ENCODE assay signal across 25 mouse cellular contexts in the genomic region with DNA sequence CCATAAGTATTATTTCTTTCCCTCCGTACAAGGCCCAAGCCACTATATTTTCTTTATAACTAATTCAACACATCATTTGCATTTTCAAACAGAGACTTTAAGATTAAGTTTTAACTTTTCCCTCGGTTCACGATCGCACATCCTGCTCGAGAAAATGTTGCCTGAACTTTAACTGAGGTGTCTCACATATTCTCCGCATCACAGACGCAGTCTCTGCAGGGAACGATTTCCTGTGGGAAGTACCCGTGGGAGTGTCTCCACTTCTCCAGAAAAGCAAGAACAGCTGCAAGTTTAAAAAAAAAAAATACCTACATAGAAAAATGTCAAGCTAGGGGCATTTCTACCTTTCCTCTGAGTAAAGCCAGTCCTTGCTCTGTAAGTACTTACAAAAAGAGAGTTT.
DNase-seq lines count a peak whose midpoint lies in the region; ATAC-seq and TF ChIP-seq lines count a peak whose summit lies in the region.
"Had no signal": no experiment of that assay in that cellular context is flagged by ENCODE, and none has a peak within 500 bp of the region (broad histone marks: within the 10 kb centered on the region; RNA-seq: fewer than 3 reads in every experiment).

No protein-coding gene starts in this region.

- no peak overlapping the region for H3K9ac ChIP-seq in limb, embryonic 14.5 days (ENCODE audit: low read depth, low read length, severe bottlenecking)
- H3K9ac ChIP-seq: embryonic facial prominence, embryonic 13.5 days; forebrain, embryonic 13.5 days; hindbrain, embryonic 12.5 days; hindbrain, embryonic 15.5 days had no signal

- no peak overlapping the region for H3K4me3 ChIP-seq in limb, embryonic 14.5 days (replicated peaks; ENCODE audit: low read length)
- H3K4me3 ChIP-seq: embryonic facial prominence, embryonic 13.5 days; forebrain, embryonic 10.5 days; forebrain, embryonic 13.5 days; gastrocnemius, adult 2 months; hindbrain, embryonic 12.5 days; hindbrain, embryonic 15.5 days had no signal

- TF ChIP-seq POLR2A in limb, embryonic 14.5 days (IDR thresholded peaks at IDR 0.05; ENCODE audit: borderline replicate concordance, extremely low read depth, insufficient read depth, insufficient read length): no peak

- no peaks in the 10 kb centered on the region for H3K36me3 ChIP-seq in limb, embryonic 14.5 days (ENCODE audit: control insufficient read depth, insufficient read depth, low read length)
- H3K36me3 ChIP-seq: embryonic facial prominence, embryonic 13.5 days; forebrain, embryonic 10.5 days; hindbrain, embryonic 12.5 days; hindbrain, embryonic 15.5 days had no signal

- H3K27ac ChIP-seq in limb, embryonic 14.5 days (replicated peaks; ENCODE audit: low read depth, low read length): no peak overlapping the region
- H3K27ac ChIP-seq: embryonic facial prominence, embryonic 13.5 days; forebrain, embryonic 10.5 days; forebrain, embryonic 13.5 days; gastrocnemius, adult 2 months; hindbrain, embryonic 12.5 days; hindbrain, embryonic 15.5 days had no signal

- H3K9me3 ChIP-seq in limb, embryonic 14.5 days (ENCODE audit: control insufficient read depth, low read length): no peaks in the 10 kb centered on the region
- H3K9me3 ChIP-seq: embryonic facial prominence, embryonic 13.5 days; forebrain, embryonic 10.5 days; forebrain, embryonic 13.5 days; hindbrain, embryonic 12.5 days; hindbrain, embryonic 15.5 days had no signal

- no peak for DNase-seq in frontal cortex, postnatal 10 days (ENCODE audit: low spot score in 2 of 2)
- DNase-seq in kidney, postnatal 4 days: peak; percentile 9 to 24
- DNase-seq in kidney, adult 9 months: no peak
- DNase-seq in right cerebral cortex, adult 18-20 months: peak; percentile 36
- DNase-seq in right cerebral cortex, postnatal 25 days: no peak
- DNase-seq in limb, embryonic 14.5 days (ENCODE audit: low spot score): no peak
- DNase-seq in testis, postnatal 10 days (ENCODE audit: low spot score): no peak
- DNase-seq: adrenal gland, adult 2 months; adrenal gland, postnatal 14 days; cerebellum, adult 11-12 months; cerebellum, adult 8-10 months; cerebellum, postnatal 10 days; cerebellum, postnatal 36 days; gastrocnemius, adult 2 months; gastrocnemius, postnatal 14 days; heart, adult 11 months had no signal

- H3K4me2 ChIP-seq in limb, embryonic 14.5 days (replicated peaks; ENCODE audit: low read depth, low read length, severe bottlenecking): peak overlapping the region; percentile 24; the same call in 1 of the 2 replicates
- H3K4me2 ChIP-seq: embryonic facial prominence, embryonic 13.5 days; forebrain, embryonic 13.5 days; heart, embryonic 11.5 days; hindbrain, embryonic 12.5 days; hindbrain, embryonic 15.5 days had no signal

- H3K27me3 ChIP-seq in limb, embryonic 14.5 days (ENCODE audit: control insufficient read depth, insufficient read depth, low read length): no peaks in the 10 kb centered on the region
- H3K27me3 ChIP-seq: embryonic facial prominence, embryonic 13.5 days; forebrain, embryonic 13.5 days; hindbrain, embryonic 12.5 days; hindbrain, embryonic 15.5 days had no signal

- no peaks in the 10 kb centered on the region for H3K4me1 ChIP-seq in limb, embryonic 14.5 days (ENCODE audit: control insufficient read depth, insufficient read depth, low read length)
- H3K4me1 ChIP-seq: embryonic facial prominence, embryonic 13.5 days; forebrain, embryonic 13.5 days; hindbrain, embryonic 12.5 days; hindbrain, embryonic 15.5 days had no signal

- 28% methylated on average over 9 of the region's 9 CpGs for WGBS in limb, embryonic 14.5 days

- peak; percentile 67 for ATAC-seq in frontal cortex, adult (ENCODE audit: low TSS enrichment)
- ATAC-seq in limb, embryonic 14.5 days (ENCODE audit: low FRiP score, low read depth): no peak
- ATAC-seq: CD4-positive, CD25-positive, alpha-beta regulatory T cell, adult 4 months; forebrain, embryonic 13.5 days; forebrain, embryonic 16.5 days had no signal

Comparison
In these comparisons a context has a peak if more than half of its experiments do, and no peak if none do; other contexts are left out.
1. DNase-seq: peak in kidney, postnatal 4 days (2 of 2) and right cerebral cortex, adult 18-20 months (single experiment); none in frontal cortex, postnatal 10 days (0 of 2), kidney, adult 9 months (single experiment), right cerebral cortex, postnatal 25 days (single experiment), limb, embryonic 14.5 days (single experiment) and testis, postnatal 10 days (single experiment).